Mouse (Mus musculus) R1 (cell line): ENCODE data around the gene Ube2h.

Experiments used
- DNase-seq: peaks from one replicate; pipeline ENCODE4 v3.0.0-alpha.2; 2018; ENCODE audit warnings: low read depth, low spot score

Ube2h gene

DNA sequence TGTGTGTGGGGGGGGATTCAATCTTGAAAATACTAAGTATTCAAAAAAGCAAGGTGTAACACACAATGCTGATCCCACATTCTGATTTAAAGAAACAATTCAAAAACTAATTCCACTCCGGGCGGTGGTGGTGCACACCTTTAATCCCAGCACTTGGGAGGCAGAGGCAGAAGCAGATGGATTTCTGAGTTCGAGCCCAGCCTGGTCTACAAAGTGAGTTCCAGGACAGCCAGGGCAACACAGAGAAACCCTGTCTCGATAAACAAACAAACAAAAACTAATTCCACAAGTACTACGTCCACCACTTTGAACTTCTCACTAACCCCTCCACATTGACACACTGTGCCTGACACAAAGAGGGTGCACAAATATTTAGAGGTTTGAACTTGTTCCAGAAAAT is 4.7 kb downstream of the Ube2h start:
- DNase-seq: no peak

DNA sequence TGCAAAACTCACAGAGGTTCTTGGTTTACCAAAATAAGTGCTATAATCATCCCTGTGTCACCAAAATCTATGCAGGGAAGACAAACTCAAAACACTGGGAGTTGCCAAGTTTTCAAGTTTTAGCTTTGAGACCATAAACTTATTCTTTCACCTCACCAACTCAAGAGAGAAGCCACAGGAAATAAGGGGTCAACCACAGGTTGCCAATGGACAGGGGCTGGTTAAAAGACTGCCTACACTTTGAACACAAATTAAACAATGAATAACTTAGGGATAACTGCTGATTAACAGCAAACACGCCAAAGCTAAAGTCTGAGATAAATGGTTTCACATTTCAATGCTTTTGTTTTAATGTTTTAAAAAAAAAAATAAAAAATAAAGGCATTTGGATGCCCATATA is 5.2 kb downstream of the Ube2h start:
- no peak for DNase-seq

DNA sequence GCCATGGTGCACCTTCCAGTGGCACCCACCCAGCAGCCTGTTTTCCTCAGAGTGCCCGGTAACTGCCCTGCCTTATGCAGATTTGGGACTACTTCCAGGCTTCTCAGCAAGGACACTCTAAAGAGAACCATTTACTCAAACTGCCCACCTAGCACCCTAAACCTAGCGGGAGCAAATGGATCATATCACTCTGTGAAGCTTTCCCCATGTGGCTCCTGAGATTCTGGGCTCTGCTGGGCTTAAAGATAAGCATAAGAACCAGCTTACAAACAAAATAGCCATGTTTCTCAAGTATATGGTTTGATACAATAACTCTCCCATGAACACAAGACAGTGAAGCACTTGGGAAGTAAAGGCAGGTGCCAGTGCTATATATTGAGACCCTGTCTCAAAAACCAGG is 11.8 kb downstream of the Ube2h start:
- no peak for DNase-seq

DNA sequence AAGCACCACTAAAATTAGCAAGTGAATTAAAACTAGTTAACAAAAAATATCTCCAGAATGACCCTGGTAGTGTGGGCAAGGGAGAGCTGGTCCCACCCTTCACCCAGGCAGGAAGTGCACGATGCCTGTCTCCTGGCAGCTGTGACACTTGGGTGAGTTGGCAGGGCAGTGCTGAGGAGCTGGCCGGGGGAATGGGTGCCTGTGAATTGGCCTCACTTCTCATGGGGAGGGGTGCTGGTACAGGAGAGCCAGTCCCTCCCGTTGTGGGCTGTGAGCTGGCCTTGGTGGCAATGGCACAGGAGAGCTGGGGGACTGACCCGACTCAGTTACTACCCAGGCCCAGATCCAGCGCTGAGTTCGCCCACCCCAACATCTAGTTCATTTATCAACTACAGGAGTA is 16.4 kb downstream of the Ube2h start:
- DNase-seq: no peak

DNA sequence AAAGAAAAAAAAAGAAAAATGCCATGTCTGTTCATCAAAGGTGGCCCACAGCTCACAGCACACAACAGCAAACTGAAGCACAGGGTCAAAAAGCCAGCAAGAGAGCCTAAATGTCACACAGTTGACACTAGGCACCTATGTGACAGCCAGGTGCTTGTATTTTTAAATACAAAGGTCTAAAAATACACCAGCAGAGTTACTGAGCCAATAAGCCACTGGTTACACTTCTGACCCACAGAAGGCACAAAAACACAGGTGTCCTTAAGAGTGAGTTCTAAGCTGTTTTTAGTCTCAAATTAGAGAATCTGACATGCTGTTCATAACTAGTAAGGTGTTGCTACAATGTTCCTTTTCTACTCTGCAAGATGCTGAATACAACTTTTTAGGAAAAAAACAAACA is 17.7 kb downstream of the Ube2h start:
- DNase-seq: no peak

DNA sequence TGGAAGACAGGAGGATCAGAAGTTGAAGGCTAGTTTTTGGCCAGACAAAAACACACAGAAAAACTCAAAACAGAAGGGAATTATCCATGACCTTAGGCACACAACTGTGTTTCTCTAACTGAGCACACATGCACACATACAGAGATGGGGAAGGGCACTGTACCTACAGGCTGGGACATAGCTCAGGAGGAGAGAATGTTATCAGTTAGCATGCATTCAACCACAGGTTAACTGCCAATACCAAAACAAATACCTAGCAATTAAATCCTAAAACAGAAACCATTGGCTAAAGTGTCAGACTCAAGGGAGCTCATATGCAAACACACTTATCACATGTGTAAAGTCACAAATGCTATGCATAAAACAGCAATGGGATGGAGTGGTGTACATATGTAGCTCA is 20.2 kb downstream of the Ube2h start:
- no peak for DNase-seq

DNA sequence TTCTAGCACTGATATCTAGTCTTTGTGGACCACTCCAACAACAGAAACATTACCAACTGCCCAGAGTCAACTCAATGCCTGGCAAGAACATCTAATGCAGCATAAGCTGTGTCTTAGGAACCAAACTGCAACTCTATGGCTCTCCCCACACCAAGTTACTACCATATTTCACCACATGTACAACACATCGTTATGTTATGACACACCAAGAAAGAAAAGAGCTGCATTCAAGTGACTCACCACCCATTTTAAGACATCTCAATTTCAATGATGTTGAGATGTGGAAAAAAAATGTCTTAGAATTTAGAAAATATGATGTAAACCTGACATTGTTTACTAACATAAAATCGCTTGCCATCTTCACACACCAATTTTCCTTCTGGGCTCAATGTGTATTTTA is 22.0 kb downstream of the Ube2h start:
- DNase-seq: no peak

DNA sequence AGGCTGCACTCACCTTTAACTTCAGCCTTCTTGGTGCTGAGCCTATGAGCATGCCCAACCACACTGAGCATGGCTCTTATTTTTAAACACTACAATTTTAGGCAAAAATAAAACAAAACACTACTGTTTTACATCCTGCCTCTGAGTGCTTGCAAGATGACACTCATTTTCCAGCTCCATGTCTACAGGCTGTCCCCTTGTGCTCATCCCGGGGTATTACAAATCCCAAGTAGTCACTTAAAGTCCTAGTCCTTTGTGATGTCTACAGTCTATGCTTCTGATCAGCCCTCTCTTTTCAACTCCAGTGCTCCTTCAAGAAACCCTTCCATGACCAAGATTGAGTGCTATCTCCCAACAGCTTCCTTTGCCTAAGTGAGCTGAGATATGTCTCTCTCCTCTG is 26.0 kb downstream of the Ube2h start:
- DNase-seq: peak; percentile 54

DNA sequence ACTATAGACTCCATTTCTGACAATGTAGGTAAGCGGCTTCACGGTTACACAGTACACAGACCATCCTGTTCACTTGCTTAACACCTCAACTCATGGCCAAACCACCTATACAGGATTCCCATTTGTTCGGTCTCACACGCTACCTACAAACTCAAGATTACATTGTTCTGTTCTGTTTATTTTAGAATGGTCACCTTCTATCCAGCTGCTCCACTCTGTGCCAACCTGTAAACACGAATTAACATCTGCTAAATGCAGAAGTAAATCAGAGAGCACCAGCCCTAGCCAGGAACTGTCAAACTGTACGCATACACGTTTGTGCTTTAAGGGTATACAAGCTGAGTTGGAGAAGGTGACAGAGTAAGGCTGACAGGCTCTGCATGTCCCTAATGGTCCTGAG is 27.5 kb downstream of the Ube2h start:
- DNase-seq: no peak

DNA sequence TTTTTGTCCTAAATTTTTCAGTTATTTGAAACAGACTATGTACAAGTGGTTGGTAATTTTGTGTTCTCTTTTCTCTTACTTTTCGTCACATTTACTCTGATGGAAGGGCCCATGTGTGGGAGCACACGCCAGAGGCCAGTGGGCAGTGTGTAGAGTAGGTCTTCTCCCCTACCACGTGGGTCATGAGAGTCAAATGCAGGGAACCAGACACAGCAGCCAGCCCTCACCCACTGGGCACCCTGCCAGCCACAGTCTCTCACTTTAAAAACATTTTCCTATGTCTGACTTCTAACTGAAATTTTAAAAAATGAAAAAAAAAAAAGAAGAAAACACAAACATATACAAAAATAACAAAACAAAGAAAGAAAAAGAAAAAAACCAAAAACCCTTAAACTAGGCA is 28.0 kb downstream of the Ube2h start:
- no peak for DNase-seq

DNA sequence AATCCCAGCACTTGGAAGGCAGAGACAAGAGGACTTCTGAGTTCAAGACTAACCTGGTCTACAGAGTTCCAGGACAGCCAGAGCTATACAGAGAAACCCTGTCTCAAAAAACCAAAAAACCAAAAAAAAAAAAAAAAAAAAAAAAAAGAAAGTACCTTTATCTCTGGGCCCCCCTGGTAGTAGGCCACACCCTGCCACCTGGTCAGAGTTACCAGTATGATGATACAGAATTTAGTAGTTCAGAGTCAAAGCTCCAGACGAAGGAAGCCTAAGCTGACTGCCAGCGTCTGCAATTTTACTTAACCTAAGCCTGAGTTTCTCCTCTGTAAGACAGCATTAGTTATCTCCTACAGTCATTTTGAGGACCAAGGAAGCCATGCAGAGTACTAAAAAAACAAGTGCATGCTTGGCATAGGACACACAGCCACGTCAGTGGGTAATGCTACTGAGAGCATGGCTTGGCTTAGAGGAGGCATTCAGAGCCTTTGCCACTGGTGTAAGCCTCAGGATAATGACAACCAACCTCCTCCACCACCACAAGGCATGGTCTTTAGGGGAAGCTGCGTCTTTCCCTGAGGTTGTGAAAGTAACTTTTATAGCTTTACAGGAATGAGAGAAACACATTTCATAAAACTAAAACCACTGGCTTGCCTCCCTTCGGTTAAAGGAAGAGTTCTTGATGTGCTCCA is 29.0 kb downstream of the Ube2h start:
- DNase-seq: no peak

DNA sequence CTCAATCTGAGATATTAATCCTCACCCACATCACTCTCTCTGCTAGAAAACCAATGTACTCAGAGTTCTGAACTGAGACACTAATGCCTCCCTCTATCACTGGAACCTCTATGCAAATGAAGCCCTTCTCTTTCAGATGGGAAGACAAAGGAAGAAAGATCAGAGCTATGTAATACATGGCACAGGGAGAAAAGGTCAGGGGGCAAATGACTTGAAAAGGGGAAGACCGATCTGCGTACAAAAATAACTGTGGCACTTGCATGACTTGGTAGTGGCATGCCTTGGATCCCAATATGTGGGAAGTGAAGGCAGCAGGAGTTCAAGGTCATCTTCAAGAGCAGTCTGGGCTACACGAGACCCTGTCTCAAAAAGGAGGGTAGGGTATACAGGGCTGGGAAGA is 31.4 kb downstream of the Ube2h start:
- peak; percentile 82 for DNase-seq

DNA sequence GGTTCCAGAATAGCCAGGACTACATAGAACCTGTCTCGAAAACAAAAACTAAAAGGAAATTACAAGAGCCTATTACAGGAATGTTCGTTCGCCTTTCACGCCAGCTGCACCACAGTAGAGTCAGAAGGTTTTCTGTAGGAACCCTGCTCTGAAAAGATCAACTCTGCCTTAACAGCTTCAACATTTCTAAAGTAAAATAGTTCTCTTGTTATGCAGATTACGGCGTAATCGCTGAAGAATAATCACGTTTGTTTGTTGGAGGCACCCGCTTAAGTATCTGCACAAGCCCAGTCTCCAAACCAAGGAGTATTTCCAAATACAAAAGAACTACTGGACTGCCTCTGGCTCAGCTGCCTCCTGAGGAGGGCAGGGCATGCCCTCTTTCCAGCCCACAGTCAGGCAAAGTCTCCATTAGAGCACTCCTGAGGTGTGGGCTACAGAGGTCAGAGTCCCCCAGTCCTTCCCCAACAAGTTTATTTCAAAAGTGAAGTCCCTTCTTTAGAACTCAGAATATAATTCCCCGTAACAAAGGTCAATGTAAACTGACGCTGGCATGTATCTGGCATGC is 31.9 kb downstream of the Ube2h start:
- peak; percentile 98 for DNase-seq

DNA sequence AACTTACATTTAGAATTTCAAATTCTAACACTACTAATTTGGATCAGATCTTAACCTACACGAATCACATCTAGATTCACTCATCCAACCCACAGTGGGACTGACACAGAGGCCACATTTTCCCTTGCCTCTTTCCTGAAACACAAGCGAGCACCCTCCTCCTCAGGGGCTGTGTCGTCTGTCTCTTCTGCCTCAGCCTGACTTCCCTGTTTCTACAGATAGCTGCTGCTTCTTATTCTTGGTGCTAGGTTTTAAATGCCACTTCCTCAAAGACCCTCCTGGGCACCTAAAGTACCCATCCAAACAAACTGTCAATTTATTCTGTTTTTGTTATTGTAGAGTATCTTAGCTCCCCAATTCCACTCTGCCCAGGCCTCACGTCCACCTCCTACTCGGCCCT is 34.5 kb downstream of the Ube2h start:
- no peak for DNase-seq

DNA sequence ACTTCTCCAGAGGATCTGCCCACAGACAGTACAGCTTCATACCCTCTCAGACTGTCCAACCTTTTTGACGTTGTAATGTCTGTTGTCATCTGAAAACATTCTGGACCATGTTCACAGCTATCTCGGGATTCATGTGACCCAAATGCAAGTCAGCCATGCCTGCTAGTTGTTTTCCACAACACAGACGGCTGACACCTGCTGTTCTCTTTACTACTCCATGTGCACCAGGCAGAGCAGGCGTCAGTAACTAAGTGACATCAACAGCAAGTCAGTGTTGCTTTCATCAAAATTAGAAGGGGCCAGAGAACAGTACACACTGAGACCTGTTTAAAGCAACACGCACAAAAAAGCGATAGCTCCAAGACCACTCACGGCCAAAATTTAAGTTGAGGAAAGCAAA is 36.9 kb downstream of the Ube2h start:
- no peak for DNase-seq

DNA sequence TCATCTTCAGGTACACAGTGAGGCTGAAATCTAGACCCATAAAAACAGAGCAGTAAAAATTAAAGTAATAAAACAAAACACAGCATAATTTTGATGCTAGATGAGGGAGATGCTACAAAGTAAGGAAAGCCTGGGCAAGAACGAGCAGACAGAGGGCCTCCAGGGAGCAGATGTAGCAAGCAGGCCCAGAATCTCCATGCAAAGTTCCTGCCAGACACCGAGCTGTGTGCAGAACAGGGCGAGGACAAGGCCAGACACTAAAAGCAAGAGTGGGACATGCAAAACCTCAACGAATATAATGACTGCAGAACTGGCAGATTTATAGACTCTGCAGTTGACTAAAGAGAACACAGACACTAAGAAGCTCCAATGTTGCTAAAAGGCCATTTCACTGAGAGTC is 38.9 kb downstream of the Ube2h start:
- DNase-seq: no peak

DNA sequence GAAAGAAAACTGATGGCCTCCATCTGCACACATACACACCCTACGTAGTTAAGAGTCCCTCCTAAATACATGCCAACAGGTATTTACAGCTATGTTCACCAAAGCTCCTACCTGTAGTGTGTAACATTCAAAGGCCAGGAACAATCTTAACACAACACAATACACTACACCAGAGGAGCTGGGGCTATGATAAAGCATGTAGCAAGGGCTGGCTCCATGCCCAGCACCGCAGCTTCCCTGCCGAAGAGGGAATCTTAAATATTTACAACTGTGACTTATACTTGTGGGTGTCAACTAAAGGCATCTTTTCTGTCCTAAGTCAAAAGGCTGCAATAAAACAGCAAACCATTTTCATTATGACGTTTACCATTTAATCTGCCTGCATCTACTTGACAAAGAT is 41.3 kb downstream of the Ube2h start:
- DNase-seq: no peak

DNA sequence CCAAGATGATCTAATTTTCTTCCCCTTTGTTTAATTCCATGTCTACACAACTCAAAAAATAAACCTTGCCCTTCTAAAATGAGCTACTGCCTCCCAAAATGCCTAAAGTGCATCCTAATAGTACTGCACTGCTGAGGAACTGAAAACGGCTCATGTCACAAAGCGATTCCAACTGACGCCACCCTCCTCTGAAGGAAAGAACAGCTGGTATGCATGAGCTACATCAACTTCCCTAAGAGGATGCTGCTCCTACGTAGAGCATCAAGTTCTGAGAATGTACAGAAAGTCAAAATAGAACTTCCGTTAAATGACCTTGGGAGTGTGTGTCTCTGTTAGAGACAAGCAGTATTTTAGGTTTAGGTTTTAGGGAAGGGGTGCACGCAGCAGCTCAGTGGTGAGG is 45.1 kb downstream of the Ube2h start:
- no peak for DNase-seq

DNA sequence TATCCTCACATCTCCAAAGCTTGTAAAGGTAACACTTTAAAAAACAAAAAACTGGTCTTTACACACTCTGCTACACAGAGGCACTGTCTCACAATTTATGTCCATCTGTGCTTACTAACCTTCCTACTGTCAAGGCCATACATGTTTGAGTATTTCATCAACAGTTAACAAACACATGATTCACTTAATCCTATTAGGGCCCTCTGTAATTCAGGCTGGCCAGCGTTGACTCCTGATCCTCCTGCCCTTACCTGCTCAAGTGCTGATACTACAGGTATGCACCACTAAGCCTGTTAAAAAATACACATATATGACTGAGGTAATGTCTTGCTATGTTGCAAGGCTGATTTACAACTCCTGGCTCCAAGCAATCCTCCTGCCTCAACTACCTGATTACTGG is 46.4 kb downstream of the Ube2h start:
- no peak for DNase-seq

DNA sequence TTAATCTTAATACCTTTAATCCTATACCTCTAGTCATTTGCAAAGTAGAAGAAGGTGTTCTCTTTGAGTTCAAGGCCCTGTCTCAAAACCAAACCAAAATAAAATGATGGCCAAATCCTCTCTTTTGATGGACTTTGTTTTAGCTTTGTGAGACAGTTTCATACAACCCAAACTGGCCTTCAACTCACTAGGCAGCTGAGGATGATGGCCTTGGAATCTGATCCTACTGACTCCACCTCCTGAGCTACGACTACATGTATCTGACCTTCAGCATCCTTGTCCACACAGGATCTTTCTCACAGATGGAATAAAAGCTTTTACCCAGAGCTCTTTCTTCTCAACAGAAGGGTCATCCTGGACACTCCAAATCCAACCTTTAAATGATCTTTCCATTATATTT is 48.5 kb downstream of the Ube2h start:
- no peak for DNase-seq

DNA sequence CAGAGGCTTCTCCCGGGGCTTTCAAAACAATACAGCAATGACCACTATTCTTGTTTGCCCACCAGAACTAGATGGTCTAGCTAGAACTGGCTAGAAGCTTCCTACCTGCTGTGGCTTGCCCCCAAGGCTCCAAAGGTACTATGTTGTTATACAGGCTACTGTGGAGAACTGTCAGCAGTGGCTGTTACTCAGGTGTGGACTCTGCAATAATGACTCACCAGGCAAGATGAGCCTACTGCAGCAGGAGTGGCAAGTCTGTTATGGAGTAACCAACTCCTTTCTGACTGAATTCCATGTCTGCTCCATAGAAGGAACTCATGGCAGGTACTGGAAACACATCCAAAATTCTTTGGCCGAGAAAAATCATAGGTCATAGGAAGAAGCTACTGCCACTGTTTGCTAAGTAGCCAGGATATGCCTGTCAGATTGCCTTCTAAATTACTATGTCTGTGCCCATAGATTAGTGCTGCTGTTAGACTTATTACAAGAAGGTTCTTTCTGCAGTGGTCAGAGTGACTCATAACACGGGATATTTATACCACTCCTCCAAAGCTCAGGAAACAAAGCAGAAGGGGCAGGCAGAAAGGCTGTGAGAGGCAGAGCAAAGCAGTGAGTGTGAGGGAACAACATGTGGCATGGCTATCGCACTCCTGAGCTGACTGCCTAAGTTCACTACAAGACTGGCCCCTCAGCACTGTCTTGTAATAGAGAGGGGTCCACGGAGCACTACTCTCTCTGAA is 51.9 kb downstream of the Ube2h start:
- DNase-seq: no peak

DNA sequence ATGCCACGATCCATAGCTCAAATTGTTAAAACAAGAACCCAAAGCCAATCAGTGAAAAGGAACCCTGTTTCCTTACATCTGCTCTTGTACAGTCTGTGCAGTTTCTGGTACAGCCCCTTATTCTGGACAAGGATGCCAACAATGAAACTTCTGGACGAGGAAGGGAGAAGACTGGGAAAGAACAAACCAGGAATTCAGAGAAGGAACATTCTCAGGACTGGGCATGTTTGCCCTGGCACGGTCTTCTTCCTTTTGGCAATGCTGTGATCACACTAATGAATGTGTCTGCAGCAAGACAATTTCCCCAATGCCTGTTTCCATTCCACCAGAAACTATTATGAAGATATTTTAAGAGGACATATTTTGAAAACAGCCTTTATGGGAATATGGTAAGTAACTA is 55.6 kb downstream of the Ube2h start:
- DNase-seq: no peak

DNA sequence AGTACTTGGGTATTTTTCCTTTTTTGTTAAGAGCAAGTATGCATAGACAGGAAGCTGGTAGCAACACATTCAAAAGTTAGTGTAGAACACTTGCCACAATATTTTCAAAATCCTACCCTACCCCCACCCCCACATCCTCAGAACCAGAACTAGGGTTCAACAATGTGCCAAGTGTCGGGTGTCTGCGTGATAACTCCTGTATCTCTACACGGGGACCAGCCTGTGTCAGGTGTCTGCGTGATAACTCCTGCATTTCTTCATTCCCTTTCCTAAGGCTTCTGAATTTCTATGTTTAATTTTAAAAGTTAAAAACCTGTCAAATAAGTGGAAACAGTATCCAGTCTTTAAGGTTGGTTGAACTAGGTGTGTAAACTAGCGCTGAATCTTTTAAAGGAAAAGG is 58.4 kb downstream of the Ube2h start:
- DNase-seq: no peak
